Mouse (Mus musculus): ENCODE results near the gene Sema6c. TPM values are rescaled to one million over a fixed set of nuclear protein-coding genes. Genes with fewer than 3 reads are reported as not detected.
A peak's percentile ranks its signal among the peaks of the same experiment; 100 is the strongest.

Sema6c gene
- polyA plus RNA-seq, 1 experiment from 2014 or later, result 5.3 TPM

DNA sequence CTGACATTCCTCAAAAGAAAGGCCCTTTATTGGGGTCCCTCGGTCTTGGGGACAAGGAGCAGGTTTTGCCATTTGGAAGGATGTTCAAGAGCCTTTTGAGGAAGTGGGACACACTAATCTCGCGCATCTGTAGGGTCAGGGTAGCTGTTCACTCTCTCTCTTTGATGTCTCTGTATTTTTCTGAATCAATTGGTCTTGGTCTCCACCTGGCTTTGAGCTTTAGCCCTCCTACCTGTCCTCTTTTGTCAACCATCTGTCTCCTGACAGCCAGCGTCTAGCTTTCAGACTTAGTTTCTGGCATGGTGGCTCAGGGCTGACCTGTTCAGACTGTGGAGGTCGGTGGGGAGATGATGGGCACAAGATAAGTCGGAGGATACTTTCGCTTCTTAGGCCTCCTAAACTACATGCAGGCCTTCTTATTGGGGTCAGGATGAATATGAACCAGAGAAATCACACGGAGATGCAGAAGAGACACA is 708 bp upstream of the Sema6c start:
- no peak for ATAC-seq (replicated peaks; ENCODE audit: low FRiP score, low TSS enrichment, low read depth)
- Histone ChIP-seq H3K27me3 (replicated peaks; ENCODE audit: control insufficient read depth, insufficient read depth, low read length) (no peaks in the 10 kb centered on the region), H3K4me2 (ENCODE audit: low read length) (peak overlapping the region; percentile 71), H3K4me3 (ENCODE audit: low read depth, low read length) (peak overlapping the region; percentile 86), H3K36me3 (ENCODE audit: control insufficient read depth, insufficient read depth, low read length) (no peaks in the 10 kb centered on the region), H3K4me1 (replicated peaks; ENCODE audit: control insufficient read depth, insufficient read depth, low read length) (peaks cover 28% of the 10 kb centered on the region), H3K27ac (ENCODE audit: low read depth) (no peak overlapping the region), H3K9me3 (ENCODE audit: control insufficient read depth, low read length) (no peaks in the 10 kb centered on the region), H3K9ac (ENCODE audit: low read length) (peak overlapping the region; percentile 37)
- peak; percentile 53 for DNase-seq (ENCODE audit: low spot score)
- 18% methylated on average over 8 of the region's 8 CpGs for WGBS

DNA sequence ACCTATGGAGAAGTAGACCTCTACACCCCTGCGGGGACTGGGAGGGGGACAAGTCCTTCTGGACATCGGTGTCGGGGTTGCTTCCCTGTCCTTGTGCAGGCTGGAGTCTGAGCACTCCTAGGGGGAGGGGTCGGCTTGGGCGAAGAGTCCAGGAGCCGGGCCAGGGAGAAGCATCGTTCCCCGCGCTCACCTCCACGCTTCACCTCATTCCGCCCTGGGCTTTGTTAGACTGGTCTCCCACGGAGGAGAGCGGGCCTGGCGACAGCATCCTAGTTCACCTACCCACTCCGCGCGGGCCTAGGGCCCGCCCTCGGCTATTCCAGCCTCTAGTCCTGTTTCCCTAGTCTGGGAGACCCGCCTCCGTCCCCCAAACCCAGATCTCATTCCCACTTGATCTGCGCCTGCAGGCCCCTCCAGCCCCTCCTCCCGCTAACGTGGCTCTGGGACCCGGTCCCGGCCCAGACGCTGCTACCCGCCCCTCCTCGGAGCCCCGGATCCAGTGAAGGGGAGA is 839 bp downstream of the Sema6c start:
- ATAC-seq (replicated peaks; ENCODE audit: low FRiP score, low TSS enrichment, low read depth) (peak; percentile 16; the same call in 1 of the 2 replicates), DNase-seq (ENCODE audit: low spot score) (peak; percentile 68)
- no peaks in the 10 kb centered on the region for H3K27me3 ChIP-seq (replicated peaks; ENCODE audit: control insufficient read depth, insufficient read depth, low read length)
- peaks cover 4% of the 10 kb centered on the region; the same call in 1 of the 2 replicates for H3K36me3 ChIP-seq (ENCODE audit: control insufficient read depth, insufficient read depth, low read length)
- WGBS, result under 1% methylated on average over 29 of the region's 30 CpGs
- H3K27ac ChIP-seq (ENCODE audit: low read depth), result no peak overlapping the region
- peaks cover 28% of the 10 kb centered on the region for H3K4me1 ChIP-seq (replicated peaks; ENCODE audit: control insufficient read depth, insufficient read depth, low read length)
- peak overlapping the region; percentile 86 for H3K4me3 ChIP-seq (ENCODE audit: low read depth, low read length)
- peak overlapping the region; percentile 71 for H3K9ac ChIP-seq (ENCODE audit: low read length)
- H3K9me3 ChIP-seq (ENCODE audit: control insufficient read depth, low read length), result no peaks in the 10 kb centered on the region
- H3K4me2 ChIP-seq (ENCODE audit: low read length), result peak overlapping the region; percentile 71

DNA sequence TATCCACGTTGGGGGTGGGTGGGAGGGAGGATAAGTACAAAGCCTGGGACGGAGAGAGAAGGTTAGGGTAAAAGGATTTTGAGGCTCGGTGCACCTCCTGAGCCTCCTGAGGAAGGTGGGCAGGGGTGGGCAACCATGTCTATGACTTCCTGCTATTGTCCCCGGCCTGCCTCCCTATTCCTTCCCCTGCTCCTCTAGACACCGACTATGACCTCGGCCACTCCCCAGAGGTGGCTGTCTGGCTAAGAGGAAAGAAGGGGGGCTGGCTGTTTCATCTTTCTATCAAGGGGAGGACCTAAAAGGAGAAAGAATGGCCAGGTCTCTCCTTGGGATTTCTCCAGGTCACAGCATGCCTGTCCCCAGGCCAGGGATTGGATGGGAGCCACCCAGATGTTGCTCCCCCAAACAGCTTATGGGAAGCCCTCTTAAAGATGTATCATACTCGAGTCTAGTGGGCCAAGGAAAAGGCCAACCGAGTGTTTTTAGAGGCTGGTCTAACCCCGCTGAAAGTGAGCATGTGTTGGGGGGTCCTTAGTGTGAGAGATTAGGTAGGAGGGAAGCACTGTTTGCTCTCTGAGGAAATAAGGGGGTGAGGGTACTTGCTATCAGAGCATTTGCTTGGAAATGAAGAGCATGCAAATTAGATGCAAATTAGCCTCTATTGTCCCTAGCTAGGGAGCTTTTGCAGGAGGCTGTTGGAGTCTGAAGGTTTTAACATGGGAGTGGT is 1.5 kb downstream of the Sema6c start:
- no peak overlapping the region for H3K27ac ChIP-seq (ENCODE audit: low read depth)
- H3K4me2 ChIP-seq (ENCODE audit: low read length), result peak overlapping the region; percentile 71
- H3K4me3 ChIP-seq (ENCODE audit: low read depth, low read length), result peak overlapping the region; percentile 86
- H3K9ac ChIP-seq (ENCODE audit: low read length), result peak overlapping the region; percentile 71
- peaks cover 9% of the 10 kb centered on the region for H3K36me3 ChIP-seq (ENCODE audit: control insufficient read depth, insufficient read depth, low read length)
- peaks cover 28% of the 10 kb centered on the region for H3K4me1 ChIP-seq (replicated peaks; ENCODE audit: control insufficient read depth, insufficient read depth, low read length)
- H3K27me3 ChIP-seq (replicated peaks; ENCODE audit: control insufficient read depth, insufficient read depth, low read length), result no peaks in the 10 kb centered on the region
- WGBS, result 13% methylated on average over 9 of the region's 9 CpGs
- DNase-seq (ENCODE audit: low spot score) (peak; percentile 59), ATAC-seq (replicated peaks; ENCODE audit: low FRiP score, low TSS enrichment, low read depth) (no peak)
- no peaks in the 10 kb centered on the region for H3K9me3 ChIP-seq (ENCODE audit: control insufficient read depth, low read length)

DNA sequence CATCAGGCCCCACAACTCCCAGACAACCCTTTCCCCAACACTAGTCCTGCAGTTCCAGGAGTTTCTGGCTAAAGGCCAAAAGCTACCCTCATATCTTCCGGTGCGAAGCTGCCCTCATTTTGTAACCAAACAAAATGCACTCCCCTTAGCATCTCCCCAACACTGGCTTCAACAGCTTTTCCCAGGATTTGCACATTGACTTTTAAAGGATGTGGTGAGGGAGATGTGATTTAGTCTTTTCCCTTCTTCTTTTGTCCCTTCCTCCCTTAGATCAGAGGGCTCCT is 2.0 kb downstream of the Sema6c start:
- no peak overlapping the region for H3K4me3 ChIP-seq (ENCODE audit: low read depth, low read length)
- no peak overlapping the region for H3K27ac ChIP-seq (ENCODE audit: low read depth)
- H3K4me1 ChIP-seq (replicated peaks; ENCODE audit: control insufficient read depth, insufficient read depth, low read length), result peaks cover 28% of the 10 kb centered on the region
- no peaks in the 10 kb centered on the region for H3K27me3 ChIP-seq (replicated peaks; ENCODE audit: control insufficient read depth, insufficient read depth, low read length)
- ATAC-seq (replicated peaks; ENCODE audit: low FRiP score, low TSS enrichment, low read depth) (no peak), DNase-seq (ENCODE audit: low spot score) (no peak)
- WGBS, result 45% methylated on average over 2 of the region's 2 CpGs
- peaks cover 14% of the 10 kb centered on the region for H3K36me3 ChIP-seq (ENCODE audit: control insufficient read depth, insufficient read depth, low read length)
- no peaks in the 10 kb centered on the region for H3K9me3 ChIP-seq (ENCODE audit: control insufficient read depth, low read length)
- H3K9ac ChIP-seq (ENCODE audit: low read length), result no peak overlapping the region
- peak overlapping the region; percentile 71 for H3K4me2 ChIP-seq (ENCODE audit: low read length)

DNA sequence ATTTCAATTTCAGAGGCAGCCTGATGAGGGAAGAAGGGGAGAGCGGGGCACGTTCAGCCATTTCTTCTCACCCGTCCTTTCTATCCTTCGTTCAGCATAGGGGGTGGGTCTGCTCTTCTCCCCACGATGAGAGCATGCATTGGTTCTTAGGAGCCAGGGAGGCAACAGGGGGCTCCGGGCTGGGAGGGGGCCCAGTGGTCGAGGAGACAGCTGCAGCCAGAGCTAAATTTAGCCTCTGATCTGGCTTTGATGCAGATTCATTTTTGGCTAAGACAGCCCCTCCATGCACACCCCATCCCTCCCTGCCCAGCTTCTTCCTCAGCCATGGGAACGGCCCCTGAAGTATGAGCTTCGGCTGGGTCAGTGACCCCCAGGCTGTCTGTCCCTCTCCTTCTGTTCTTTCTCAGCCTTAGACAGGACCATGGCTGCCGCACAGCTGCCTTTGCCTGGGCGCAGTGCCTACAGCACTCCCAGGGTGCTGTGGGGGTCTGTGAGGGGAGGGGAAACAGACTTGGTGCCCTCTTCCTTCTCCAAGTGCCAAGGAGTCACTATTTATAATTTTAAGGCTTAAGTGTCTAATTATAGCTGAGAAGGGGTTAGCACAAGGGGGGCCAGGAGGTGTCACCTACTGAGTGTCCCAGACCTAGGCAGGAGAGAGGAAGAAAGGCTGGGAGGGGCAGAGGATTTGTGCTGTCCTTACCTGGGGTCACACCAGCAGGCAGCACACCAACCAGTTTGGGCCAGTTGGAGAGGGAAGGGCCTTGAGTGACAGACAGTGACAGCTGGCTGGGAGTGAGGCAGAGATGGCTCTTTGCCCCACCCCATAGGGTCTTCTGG is 3.4 kb downstream of the Sema6c start:
- DNase-seq (ENCODE audit: low spot score) (no peak), ATAC-seq (replicated peaks; ENCODE audit: low FRiP score, low TSS enrichment, low read depth) (no peak)
- H3K27me3 ChIP-seq (replicated peaks; ENCODE audit: control insufficient read depth, insufficient read depth, low read length), result no peaks in the 10 kb centered on the region
- H3K36me3 ChIP-seq (ENCODE audit: control insufficient read depth, insufficient read depth, low read length), result peaks cover 19% of the 10 kb centered on the region
- no peak overlapping the region for H3K4me2 ChIP-seq (ENCODE audit: low read length)
- no peak overlapping the region for H3K4me3 ChIP-seq (ENCODE audit: low read depth, low read length)
- H3K9me3 ChIP-seq (ENCODE audit: control insufficient read depth, low read length), result no peaks in the 10 kb centered on the region
- H3K4me1 ChIP-seq (replicated peaks; ENCODE audit: control insufficient read depth, insufficient read depth, low read length), result peaks cover 28% of the 10 kb centered on the region
- 47% methylated on average over 11 of the region's 11 CpGs for WGBS
- H3K9ac ChIP-seq (ENCODE audit: low read length), result no peak overlapping the region
- no peak overlapping the region for H3K27ac ChIP-seq (ENCODE audit: low read depth)

DNA sequence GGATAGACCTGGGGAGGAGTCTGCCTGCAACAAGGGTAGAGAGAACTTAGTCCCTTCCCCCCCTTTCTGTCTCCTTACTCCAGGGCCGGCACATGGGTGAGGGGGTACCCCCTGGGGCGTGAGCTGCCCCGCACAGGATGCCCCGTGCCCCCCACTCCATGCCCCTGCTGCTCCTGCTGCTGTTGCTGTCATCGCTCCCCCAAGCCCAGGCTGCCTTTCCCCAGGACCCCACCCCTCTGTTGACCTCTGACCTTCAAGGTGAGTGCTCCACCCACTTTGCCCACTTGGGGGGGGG is 3.9 kb downstream of the Sema6c start:
- no peak for DNase-seq (ENCODE audit: low spot score)
- no peak for ATAC-seq (replicated peaks; ENCODE audit: low FRiP score, low TSS enrichment, low read depth)
- Histone ChIP-seq H3K4me2 (ENCODE audit: low read length) (no peak overlapping the region), H3K27me3 (replicated peaks; ENCODE audit: control insufficient read depth, insufficient read depth, low read length) (no peaks in the 10 kb centered on the region), H3K9me3 (ENCODE audit: control insufficient read depth, low read length) (no peaks in the 10 kb centered on the region), H3K9ac (ENCODE audit: low read length) (no peak overlapping the region), H3K27ac (ENCODE audit: low read depth) (no peak overlapping the region), H3K4me1 (replicated peaks; ENCODE audit: control insufficient read depth, insufficient read depth, low read length) (peaks cover 28% of the 10 kb centered on the region), H3K36me3 (ENCODE audit: control insufficient read depth, insufficient read depth, low read length) (peaks cover 23% of the 10 kb centered on the region), H3K4me3 (ENCODE audit: low read depth, low read length) (no peak overlapping the region)
- 76% methylated on average over 4 of the region's 5 CpGs for WGBS

DNA sequence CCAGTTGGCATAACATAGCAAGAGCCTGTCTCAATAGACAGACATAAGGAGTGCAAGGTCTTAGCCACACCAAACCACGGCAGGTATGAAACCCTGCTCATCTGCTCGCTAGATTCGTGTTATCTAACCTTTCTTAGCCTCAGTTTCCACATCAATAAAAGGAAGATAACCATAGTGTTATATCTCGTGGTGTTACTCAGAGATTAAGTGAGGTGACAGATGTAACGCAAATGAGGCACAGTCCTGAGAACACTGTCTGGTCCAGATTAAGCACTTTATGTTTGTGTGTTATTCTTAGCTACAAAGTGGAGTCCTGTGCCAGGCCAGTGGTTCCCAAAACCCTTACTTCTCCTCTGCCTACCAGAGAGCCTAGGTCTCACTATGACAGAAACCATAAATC is 4.6 kb downstream of the Sema6c start:
- no peak overlapping the region for H3K4me3 ChIP-seq (ENCODE audit: low read depth, low read length)
- no peaks in the 10 kb centered on the region for H3K9me3 ChIP-seq (ENCODE audit: control insufficient read depth, low read length)
- H3K27ac ChIP-seq (ENCODE audit: low read depth), result no peak overlapping the region
- no peak overlapping the region for H3K4me2 ChIP-seq (ENCODE audit: low read length)
- DNase-seq (ENCODE audit: low spot score), result no peak
- ATAC-seq (replicated peaks; ENCODE audit: low FRiP score, low TSS enrichment, low read depth), result no peak
- H3K4me1 ChIP-seq (replicated peaks; ENCODE audit: control insufficient read depth, insufficient read depth, low read length), result peaks cover 23% of the 10 kb centered on the region
- H3K27me3 ChIP-seq (replicated peaks; ENCODE audit: control insufficient read depth, insufficient read depth, low read length), result no peaks in the 10 kb centered on the region
- H3K9ac ChIP-seq (ENCODE audit: low read length), result no peak overlapping the region
- 81% methylated on average over 5 of the region's 5 CpGs for WGBS
- peaks cover 30% of the 10 kb centered on the region for H3K36me3 ChIP-seq (ENCODE audit: control insufficient read depth, insufficient read depth, low read length)

DNA sequence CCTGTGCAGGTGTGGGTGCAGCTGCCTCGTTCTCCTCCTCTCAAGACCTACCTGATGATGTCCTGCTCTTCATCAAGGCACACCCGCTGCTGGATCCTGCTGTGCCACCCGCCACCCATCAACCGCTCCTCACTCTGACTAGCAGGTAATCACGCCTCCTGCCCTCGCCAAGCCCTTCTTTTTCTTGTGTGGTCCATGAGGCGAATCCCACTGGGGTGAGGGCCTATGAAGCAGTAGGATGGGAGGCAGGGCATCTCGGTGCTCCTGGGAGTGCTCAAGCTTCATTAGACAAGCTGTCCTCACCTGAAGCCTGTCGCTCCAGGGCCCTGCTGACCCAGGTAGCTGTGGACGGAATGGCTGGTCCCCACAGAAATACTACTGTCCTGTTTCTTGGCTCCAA is 9.7 kb downstream of the Sema6c start:
- WGBS, result 90% methylated on average over 10 of the region's 10 CpGs
- Histone ChIP-seq H3K9me3 (ENCODE audit: control insufficient read depth, low read length) (no peaks in the 10 kb centered on the region), H3K36me3 (ENCODE audit: control insufficient read depth, insufficient read depth, low read length) (peaks cover 58% of the 10 kb centered on the region), H3K27me3 (replicated peaks; ENCODE audit: control insufficient read depth, insufficient read depth, low read length) (peaks cover 34% of the 10 kb centered on the region), H3K27ac (ENCODE audit: low read depth) (no peak overlapping the region), H3K4me2 (ENCODE audit: low read length) (no peak overlapping the region), H3K4me3 (ENCODE audit: low read depth, low read length) (no peak overlapping the region), H3K9ac (ENCODE audit: low read length) (no peak overlapping the region), H3K4me1 (replicated peaks; ENCODE audit: control insufficient read depth, insufficient read depth, low read length) (no peaks in the 10 kb centered on the region; the same call in 1 of the 2 replicates)
- no peak for ATAC-seq (replicated peaks; ENCODE audit: low FRiP score, low TSS enrichment, low read depth)
- no peak for DNase-seq (ENCODE audit: low spot score)

Data from intestine, embryonic 14.5 days (tissue).